Mouse (Mus musculus): Measurements from ENCODE around the gene Samd4.

Gene Samd4

DNA sequence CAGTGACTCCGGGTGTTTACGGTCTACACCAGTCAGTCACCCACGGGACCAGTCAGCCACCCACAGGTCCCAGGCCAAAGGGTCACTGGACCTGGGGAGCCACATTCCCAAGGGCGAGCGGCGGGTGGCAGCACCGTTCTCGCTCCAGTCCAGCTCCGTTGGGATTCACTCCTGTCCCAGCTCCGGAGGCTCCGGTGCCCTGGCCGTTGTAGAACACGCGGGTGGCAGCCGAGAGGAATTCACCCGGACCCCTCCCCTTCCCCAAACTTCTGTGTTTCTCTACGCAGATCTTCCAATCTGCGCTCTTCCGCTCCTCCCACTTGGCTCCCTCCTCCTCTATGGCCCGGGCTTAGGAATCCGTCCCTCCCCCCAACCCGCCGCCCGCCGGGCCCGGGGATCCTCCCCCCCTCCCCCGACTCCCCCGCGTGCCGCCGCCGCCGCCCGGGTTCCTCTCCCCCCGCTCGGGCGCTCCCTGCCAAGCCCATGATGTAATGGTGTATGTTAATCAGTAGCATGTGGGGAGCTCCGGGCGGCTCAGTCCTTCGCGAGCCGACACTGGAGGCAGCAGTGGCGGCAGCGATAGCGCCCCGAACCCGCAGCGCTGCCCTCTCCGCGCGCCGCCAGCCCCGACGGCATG, at the start of gene Samd4:
Gene Samd4, plus strand, starts transcription at position 424 of the 637 bp plus-strand sequence.
- DNase-seq (ENCODE audit: extremely low read depth, low read depth): no peak

- no peak for DNase-seq (ENCODE audit: extremely low read depth, low read depth)
Observed at GRCm38 (mm10) chr14:46839326-46839725, 43.3 kb upstream of the Samd4 start.

GRCm38 (mm10) chr14:46845706-46846105, 36.9 kb upstream of the Samd4 start:
- DNase-seq (ENCODE audit: extremely low read depth, low read depth): peak; percentile 91

GRCm38 (mm10) chr14:46848063-46848590, 34.5 kb upstream of the Samd4 start:
- DNase-seq (ENCODE audit: extremely low read depth, low read depth): no peak

DNA sequence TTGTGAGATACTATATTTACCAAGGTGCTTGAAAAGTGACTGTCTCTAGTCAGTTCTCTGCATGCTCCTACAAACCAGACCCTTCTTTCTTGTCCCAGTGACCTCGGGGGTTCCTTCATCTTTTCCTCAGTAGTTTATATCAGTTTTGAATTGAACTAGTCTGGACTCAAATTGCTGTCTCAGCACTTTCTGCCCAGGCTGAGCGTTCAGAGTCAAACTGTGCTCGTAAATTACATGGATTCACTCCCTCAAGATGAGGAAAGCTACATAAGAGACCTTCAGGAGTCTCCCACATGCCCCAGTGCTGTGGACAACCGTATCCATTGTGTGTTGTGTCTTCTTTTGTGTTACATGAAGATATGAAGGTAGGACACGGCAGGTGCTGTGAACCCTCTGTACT, 33.9 kb upstream of the Samd4 start:
- no peak for DNase-seq (ENCODE audit: extremely low read depth, low read depth)

DNA sequence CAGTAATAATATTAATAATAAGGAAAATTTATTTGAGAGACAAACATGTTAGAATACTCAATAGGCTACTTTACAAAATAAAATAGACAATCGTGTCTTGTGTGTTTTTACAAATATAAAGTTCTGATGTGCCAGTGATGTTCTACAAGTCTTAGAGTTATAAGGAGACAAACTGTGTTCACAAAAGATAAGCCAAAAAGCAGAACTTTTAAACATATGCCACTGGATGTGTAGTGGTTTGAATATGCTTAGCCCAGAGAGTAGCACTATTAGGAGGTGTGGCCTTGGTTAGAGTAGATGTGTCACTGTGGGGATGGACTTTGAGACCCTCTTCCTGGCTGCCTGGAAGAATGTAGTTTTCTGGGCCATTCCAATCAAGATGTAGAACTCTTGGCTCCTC, 32.9 kb upstream of the Samd4 start:
- peak; percentile 91 for DNase-seq (ENCODE audit: extremely low read depth, low read depth)

GRCm38 (mm10) chr14:46853677-46854076, 29.0 kb upstream of the Samd4 start:
- no peak for DNase-seq (ENCODE audit: extremely low read depth, low read depth)

DNA sequence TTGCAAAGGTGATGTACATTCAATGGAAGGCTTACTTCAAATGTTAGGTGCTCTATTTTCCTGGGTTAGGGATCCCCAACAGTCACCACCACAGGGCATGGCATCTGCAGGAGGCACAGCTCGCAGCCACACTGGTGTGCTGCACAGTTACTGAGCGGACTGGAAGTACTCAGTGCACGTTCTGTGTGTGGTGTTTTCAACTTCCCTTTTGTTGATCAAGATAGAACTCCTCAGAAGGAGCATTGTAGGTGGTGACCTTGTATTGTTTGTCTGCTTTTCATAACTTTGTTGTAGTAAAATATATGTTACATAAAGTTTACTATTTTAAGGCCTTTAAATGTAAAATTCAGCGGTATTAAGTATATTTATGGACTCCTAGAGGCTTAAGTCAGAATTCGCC, 19.7 kb upstream of the Samd4 start:
- DNase-seq (ENCODE audit: extremely low read depth, low read depth): peak; percentile 38

DNA sequence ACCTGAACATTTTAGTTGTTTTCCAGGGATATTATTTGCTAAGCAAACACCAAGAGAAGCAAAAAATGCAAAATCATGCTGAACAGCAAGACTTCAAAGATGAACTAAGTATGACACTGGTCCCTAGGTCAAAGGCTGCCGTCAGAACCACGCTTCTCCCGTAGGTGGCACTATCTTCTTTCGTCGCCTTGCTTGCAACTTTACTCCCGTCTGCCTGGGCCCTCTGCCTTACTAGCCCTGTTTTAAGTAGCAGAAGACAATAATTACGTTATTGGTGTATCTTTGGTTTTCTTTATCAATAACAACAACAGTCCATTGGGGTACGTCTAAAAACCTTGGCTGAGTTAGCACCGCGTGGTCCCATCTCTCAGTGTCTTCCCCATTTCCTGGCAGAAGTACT, 1.7 kb upstream of the Samd4 start:
- no peak for DNase-seq (ENCODE audit: extremely low read depth, low read depth)

GRCm38 (mm10) chr14:46881581-46882430, 848 bp upstream of the Samd4 start:
- no peak for DNase-seq (ENCODE audit: extremely low read depth, low read depth)

DNA sequence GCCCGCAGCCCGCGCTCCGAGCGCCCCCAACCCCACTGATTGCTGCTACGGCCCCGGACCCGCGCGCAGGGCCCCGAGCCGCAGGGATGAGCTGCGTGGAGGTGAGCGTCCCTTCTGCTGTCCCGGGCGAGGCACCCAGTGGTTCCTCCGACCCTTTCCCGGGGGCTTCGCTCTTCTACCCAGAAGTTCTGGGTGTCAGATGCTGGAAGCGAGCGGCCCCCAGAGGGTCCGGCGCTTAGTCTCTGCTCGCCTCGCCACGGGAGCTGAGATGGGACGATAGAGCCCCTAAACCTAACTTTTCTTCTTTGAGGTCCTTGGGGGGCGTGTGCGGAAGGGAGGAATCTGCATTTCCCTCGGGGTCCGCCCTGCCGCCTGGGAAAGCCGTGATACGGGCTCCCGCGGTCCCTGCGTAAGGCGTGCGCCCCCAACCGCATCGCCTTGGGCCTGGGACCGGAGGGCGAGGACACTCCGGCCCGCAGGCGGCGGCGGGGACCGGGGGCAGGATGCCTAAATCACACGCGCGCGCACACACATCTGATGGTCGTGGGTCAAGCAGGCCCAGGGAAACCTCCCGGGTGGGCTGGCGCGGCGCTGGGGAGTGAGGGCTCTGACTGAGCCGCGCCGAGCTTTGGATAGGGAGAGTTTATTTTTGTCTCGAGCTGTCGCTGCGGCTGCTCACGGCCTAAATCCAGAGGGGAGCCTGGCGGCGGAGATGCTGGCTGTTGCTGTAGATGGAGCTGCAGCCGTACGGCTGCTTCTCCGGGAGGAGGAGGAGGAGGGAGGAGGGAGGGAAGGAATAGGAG, 615 bp downstream of the Samd4 start:
- no peak for DNase-seq (ENCODE audit: extremely low read depth, low read depth)

GRCm38 (mm10) chr14:46883871-46884441, 1.3 kb downstream of the Samd4 start:
- DNase-seq (ENCODE audit: extremely low read depth, low read depth): no peak

DNA sequence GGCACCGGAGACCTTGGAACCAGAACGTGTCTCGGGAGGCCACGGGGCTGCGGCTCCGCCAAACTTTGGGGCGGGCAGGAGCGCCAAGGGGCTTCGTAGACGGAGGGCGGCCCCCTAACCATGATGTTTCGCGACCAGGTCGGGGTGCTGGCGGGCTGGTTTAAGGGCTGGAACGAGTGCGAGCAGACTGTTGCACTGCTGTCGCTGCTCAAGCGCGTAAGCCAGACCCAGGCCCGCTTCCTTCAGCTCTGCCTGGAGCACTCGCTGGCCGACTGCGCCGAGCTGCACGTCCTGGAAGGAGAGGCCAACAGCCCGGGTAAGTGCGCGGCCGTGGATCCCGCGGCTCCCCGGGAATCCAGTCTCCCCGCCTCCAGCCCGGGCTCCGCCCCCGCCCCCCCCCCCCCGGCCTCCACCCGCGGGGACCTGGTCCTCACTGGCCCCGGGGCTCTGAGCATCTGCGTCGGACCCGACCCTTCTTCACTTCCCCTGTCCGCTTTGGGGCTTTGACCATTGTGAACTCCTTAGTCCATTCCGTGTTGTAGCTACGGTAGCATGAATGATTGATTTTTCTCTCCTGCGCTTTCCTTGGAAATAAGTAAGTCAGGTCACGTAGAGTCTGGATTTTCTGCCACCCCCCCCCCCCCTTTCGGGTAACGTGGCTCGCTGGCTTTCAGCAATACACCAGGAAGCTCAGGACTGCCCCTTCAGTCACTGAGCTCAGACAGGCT, 2.2 kb downstream of the Samd4 start:
- no peak for DNase-seq (ENCODE audit: extremely low read depth, low read depth)

- no peak for DNase-seq (ENCODE audit: extremely low read depth, low read depth)
Observed at GRCm38 (mm10) chr14:46885429-46885755, 2.7 kb downstream of the Samd4 start.

GRCm38 (mm10) chr14:46885891-46886301, 3.2 kb downstream of the Samd4 start:
- no peak for DNase-seq (ENCODE audit: extremely low read depth, low read depth)

GRCm38 (mm10) chr14:46889096-46889495, 6.4 kb downstream of the Samd4 start:
- no peak for DNase-seq (ENCODE audit: extremely low read depth, low read depth)

- DNase-seq (ENCODE audit: extremely low read depth, low read depth): no peak
Observed at GRCm38 (mm10) chr14:46893961-46894360, 11.3 kb downstream of the Samd4 start.

GRCm38 (mm10) chr14:46897953-46898352, 15.3 kb downstream of the Samd4 start:
- no peak for DNase-seq (ENCODE audit: extremely low read depth, low read depth)

GRCm38 (mm10) chr14:46898626-46899025, 16.0 kb downstream of the Samd4 start:
- DNase-seq (ENCODE audit: extremely low read depth, low read depth): no peak

DNA sequence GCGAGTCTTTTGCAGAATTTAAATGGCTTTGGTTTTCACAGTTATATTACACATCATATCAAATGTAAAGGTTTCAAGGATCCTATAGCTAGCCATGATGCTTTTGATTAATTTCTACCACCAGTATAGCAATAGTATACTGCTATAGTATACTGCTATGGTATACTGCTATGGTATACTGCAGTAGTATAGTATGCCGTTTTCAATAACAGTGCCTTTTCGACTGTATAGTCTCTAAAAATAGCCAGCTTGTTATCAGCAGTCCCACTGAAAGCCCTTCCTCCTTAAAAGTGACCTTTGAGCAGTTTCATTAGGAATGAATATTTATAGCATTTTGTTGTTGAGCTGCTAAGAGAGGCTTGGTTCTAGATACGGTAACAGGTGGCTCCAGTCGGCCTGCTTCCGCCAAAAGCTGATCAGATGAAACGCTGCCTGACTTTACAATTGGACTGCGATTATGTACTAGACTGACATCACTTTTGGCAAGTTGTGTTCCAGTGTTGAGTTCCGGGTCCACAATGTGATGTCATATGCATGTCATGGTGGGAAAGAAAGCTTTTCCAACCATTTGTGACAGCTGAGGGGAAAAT, 19.9 kb downstream of the Samd4 start:
- DNase-seq (ENCODE audit: extremely low read depth, low read depth): no peak

Data from MEL-GATA-1-ER (cell line).